Mouse (Mus musculus): ENCODE data around the gene Slc24a2. TPM values are rescaled to one million over a fixed set of nuclear protein-coding genes. Genes with fewer than 3 reads are reported as not detected.
A peak's percentile ranks its signal among the peaks of the same experiment; 100 is the strongest.

Slc24a2 gene
- polyA plus RNA-seq, 1 experiment from 2014 or later = not detected

GRCm38 (mm10) chr4:87132525-87132924, 97.8 kb downstream of the Slc24a2 start:
- H3K4me1 ChIP-seq (replicated peaks; ENCODE audit: insufficient read depth, low read length) = no peaks in the 10 kb centered on the region
- ATAC-seq (replicated peaks; ENCODE audit: low FRiP score, low read depth) (no peak), DNase-seq (ENCODE audit: low spot score) (no peak)
- no peak overlapping the region for H3K27ac ChIP-seq
- no peak for TF ChIP-seq CTCF (IDR thresholded peaks at IDR 0.05; ENCODE audit: low read depth)
- 58% methylated on average over 5 of the region's 5 CpGs for WGBS
- no peak overlapping the region for H3K9ac ChIP-seq (ENCODE audit: low read depth, low read length)
- no peaks in the 10 kb centered on the region for H3K9me3 ChIP-seq (replicated peaks; ENCODE audit: low read length)
- H3K4me2 ChIP-seq (ENCODE audit: low read length) = no peak overlapping the region
- H3K27me3 ChIP-seq (ENCODE audit: insufficient read depth, low read length) = no peaks in the 10 kb centered on the region
- no peaks in the 10 kb centered on the region for H3K36me3 ChIP-seq (ENCODE audit: insufficient read depth, low read length)
- no peak overlapping the region for H3K4me3 ChIP-seq (replicated peaks; ENCODE audit: low read depth, low read length)

GRCm38 (mm10) chr4:87126756-87127155, 103.5 kb downstream of the Slc24a2 start:
- TF ChIP-seq CTCF (IDR thresholded peaks at IDR 0.05; ENCODE audit: low read depth) = no peak
- Histone ChIP-seq H3K27ac (no peak overlapping the region), H3K27me3 (ENCODE audit: insufficient read depth, low read length) (no peaks in the 10 kb centered on the region), H3K36me3 (ENCODE audit: insufficient read depth, low read length) (no peaks in the 10 kb centered on the region), H3K4me2 (ENCODE audit: low read length) (no peak overlapping the region), H3K4me3 (replicated peaks; ENCODE audit: low read depth, low read length) (no peak overlapping the region), H3K9me3 (replicated peaks; ENCODE audit: low read length) (no peaks in the 10 kb centered on the region), H3K4me1 (replicated peaks; ENCODE audit: insufficient read depth, low read length) (no peaks in the 10 kb centered on the region), H3K9ac (ENCODE audit: low read depth, low read length) (no peak overlapping the region)
- no peak for ATAC-seq (replicated peaks; ENCODE audit: low FRiP score, low read depth)
- 75% methylated on average over 4 of the region's 4 CpGs for WGBS
- DNase-seq (ENCODE audit: low spot score) = no peak

- ATAC-seq (replicated peaks; ENCODE audit: low FRiP score, low read depth) = no peak
- DNase-seq (ENCODE audit: low spot score) = no peak
- Histone ChIP-seq H3K4me3 (replicated peaks; ENCODE audit: low read depth, low read length) (no peak overlapping the region), H3K27me3 (ENCODE audit: insufficient read depth, low read length) (no peaks in the 10 kb centered on the region), H3K4me1 (replicated peaks; ENCODE audit: insufficient read depth, low read length) (no peaks in the 10 kb centered on the region), H3K36me3 (ENCODE audit: insufficient read depth, low read length) (no peaks in the 10 kb centered on the region), H3K27ac (no peak overlapping the region), H3K9ac (ENCODE audit: low read depth, low read length) (no peak overlapping the region), H3K4me2 (ENCODE audit: low read length) (no peak overlapping the region), H3K9me3 (replicated peaks; ENCODE audit: low read length) (no peaks in the 10 kb centered on the region)
- peak; percentile 47 for TF ChIP-seq CTCF (IDR thresholded peaks at IDR 0.05; ENCODE audit: low read depth)
- 33% methylated on average over 4 of the region's 4 CpGs for WGBS
These were observed 110.5 kb downstream of the Slc24a2 start for GRCm38 (mm10) chr4:87119758-87120157.

GRCm38 (mm10) chr4:87115726-87116125, 114.6 kb downstream of the Slc24a2 start:
- H3K4me1 ChIP-seq (replicated peaks; ENCODE audit: insufficient read depth, low read length) = no peaks in the 10 kb centered on the region
- 68% methylated on average over 4 of the region's 4 CpGs for WGBS
- no peaks in the 10 kb centered on the region for H3K36me3 ChIP-seq (ENCODE audit: insufficient read depth, low read length)
- no peak overlapping the region for H3K4me2 ChIP-seq (ENCODE audit: low read length)
- H3K9me3 ChIP-seq (replicated peaks; ENCODE audit: low read length) = no peaks in the 10 kb centered on the region
- no peak for TF ChIP-seq CTCF (IDR thresholded peaks at IDR 0.05; ENCODE audit: low read depth)
- H3K27me3 ChIP-seq (ENCODE audit: insufficient read depth, low read length) = no peaks in the 10 kb centered on the region
- no peak overlapping the region for H3K9ac ChIP-seq (ENCODE audit: low read depth, low read length)
- ATAC-seq (replicated peaks; ENCODE audit: low FRiP score, low read depth) = no peak
- no peak overlapping the region for H3K4me3 ChIP-seq (replicated peaks; ENCODE audit: low read depth, low read length)
- no peak for DNase-seq (ENCODE audit: low spot score)
- no peak overlapping the region for H3K27ac ChIP-seq

GRCm38 (mm10) chr4:87109331-87110059, 120.8 kb downstream of the Slc24a2 start:
- Histone ChIP-seq H3K27ac (no peak overlapping the region), H3K9me3 (replicated peaks; ENCODE audit: low read length) (no peaks in the 10 kb centered on the region), H3K9ac (ENCODE audit: low read depth, low read length) (no peak overlapping the region), H3K36me3 (ENCODE audit: insufficient read depth, low read length) (no peaks in the 10 kb centered on the region), H3K4me2 (ENCODE audit: low read length) (no peak overlapping the region), H3K27me3 (ENCODE audit: insufficient read depth, low read length) (no peaks in the 10 kb centered on the region), H3K4me1 (replicated peaks; ENCODE audit: insufficient read depth, low read length) (no peaks in the 10 kb centered on the region), H3K4me3 (replicated peaks; ENCODE audit: low read depth, low read length) (no peak overlapping the region)
- no peak for TF ChIP-seq CTCF (IDR thresholded peaks at IDR 0.05; ENCODE audit: low read depth)
- no peak for DNase-seq (ENCODE audit: low spot score)
- no peak for ATAC-seq (replicated peaks; ENCODE audit: low FRiP score, low read depth)
- 83% methylated on average over 8 of the region's 8 CpGs for WGBS

GRCm38 (mm10) chr4:87100936-87101335, 129.3 kb downstream of the Slc24a2 start:
- TF ChIP-seq CTCF (IDR thresholded peaks at IDR 0.05; ENCODE audit: low read depth) = no peak
- no peak overlapping the region for H3K9ac ChIP-seq (ENCODE audit: low read depth, low read length)
- no peak overlapping the region for H3K4me3 ChIP-seq (replicated peaks; ENCODE audit: low read depth, low read length)
- no peak overlapping the region for H3K4me2 ChIP-seq (ENCODE audit: low read length)
- DNase-seq (ENCODE audit: low spot score) (no peak), ATAC-seq (replicated peaks; ENCODE audit: low FRiP score, low read depth) (no peak)
- H3K9me3 ChIP-seq (replicated peaks; ENCODE audit: low read length) = no peaks in the 10 kb centered on the region
- H3K4me1 ChIP-seq (replicated peaks; ENCODE audit: insufficient read depth, low read length) = no peaks in the 10 kb centered on the region
- no peaks in the 10 kb centered on the region for H3K36me3 ChIP-seq (ENCODE audit: insufficient read depth, low read length)
- no peaks in the 10 kb centered on the region for H3K27me3 ChIP-seq (ENCODE audit: insufficient read depth, low read length)
- WGBS = 58% methylated on average over 5 of the region's 5 CpGs
- H3K27ac ChIP-seq = no peak overlapping the region

GRCm38 (mm10) chr4:87096186-87096585, 134.1 kb downstream of the Slc24a2 start:
- H3K9me3 ChIP-seq (replicated peaks; ENCODE audit: low read length) = no peaks in the 10 kb centered on the region

More at GRCm38 (mm10) chr4:87096186-87096585, 134.1 kb downstream of the Slc24a2 start:
- Histone ChIP-seq H3K4me2 (ENCODE audit: low read length) (no peak overlapping the region), H3K27ac (no peak overlapping the region), H3K27me3 (ENCODE audit: insufficient read depth, low read length) (no peaks in the 10 kb centered on the region), H3K4me1 (replicated peaks; ENCODE audit: insufficient read depth, low read length) (no peaks in the 10 kb centered on the region), H3K4me3 (replicated peaks; ENCODE audit: low read depth, low read length) (no peak overlapping the region), H3K36me3 (ENCODE audit: insufficient read depth, low read length) (no peaks in the 10 kb centered on the region), H3K9ac (ENCODE audit: low read depth, low read length) (no peak overlapping the region)
- no peak for ATAC-seq (replicated peaks; ENCODE audit: low FRiP score, low read depth)
- TF ChIP-seq CTCF (IDR thresholded peaks at IDR 0.05; ENCODE audit: low read depth) = no peak
- no peak for DNase-seq (ENCODE audit: low spot score)
- 81% methylated on average over 5 of the region's 5 CpGs for WGBS

All from kidney, postnatal 0 days (tissue).